In genomic region chr10:95677356-95678109, GRCm38 (mm10) we compare ENCODE assay signal across 8 mouse cellular contexts. TPM values are rescaled to one million over a fixed set of nuclear protein-coding genes. Genes with fewer than 3 reads are reported as not detected.
DNase-seq lines count a peak whose midpoint lies in the region; ATAC-seq and TF ChIP-seq lines count a peak whose summit lies in the region.

No protein-coding gene starts in this region.

- H3K4me1 ChIP-seq in kidney, embryonic 14.5 days (ENCODE audit: control insufficient read depth, insufficient read depth, low read length): peaks cover 8% of the 10 kb centered on the region; the same call in 1 of the 2 replicates
- no peaks in the 10 kb centered on the region; the same call in none of the 2 replicates for H3K4me1 ChIP-seq in midbrain, postnatal 0 days (ENCODE audit: insufficient read depth, low read length)

- peak overlapping the region; percentile 12; the same call in 1 of the 2 replicates for H3K27ac ChIP-seq in kidney, embryonic 14.5 days (ENCODE audit: low read depth, low read length)
- no peak overlapping the region for H3K27ac ChIP-seq in midbrain, postnatal 0 days (ENCODE audit: low read depth, low read length)

- 31% methylated on average over 22 of the region's 22 CpGs for WGBS in kidney, embryonic 14.5 days
- 69% methylated on average over 22 of the region's 22 CpGs for WGBS in midbrain, postnatal 0 days

- ATAC-seq in kidney, embryonic 14.5 days (ENCODE audit: low FRiP score, low TSS enrichment): peak; percentile 80; the same call in 1 of the 2 replicates
- ATAC-seq in midbrain, postnatal 0 days (ENCODE audit: low FRiP score): no peak

- H3K27me3 ChIP-seq in kidney, embryonic 14.5 days (ENCODE audit: control insufficient read depth, insufficient read depth, low read length): no peaks in the 10 kb centered on the region
- H3K27me3 ChIP-seq in midbrain, postnatal 0 days (ENCODE audit: insufficient read depth, low read length): no peaks in the 10 kb centered on the region

- H3K4me2 ChIP-seq in kidney, embryonic 14.5 days (replicated peaks; ENCODE audit: low read depth, low read length): peak overlapping the region; percentile 33
- no peak overlapping the region for H3K4me2 ChIP-seq in midbrain, postnatal 0 days (ENCODE audit: low read depth, low read length, poor library complexity, severe bottlenecking)

- H3K36me3 ChIP-seq in kidney, embryonic 14.5 days (ENCODE audit: control insufficient read depth, insufficient read depth, low read length): no peaks in the 10 kb centered on the region
- H3K36me3 ChIP-seq in midbrain, postnatal 0 days (ENCODE audit: insufficient read depth, low read length): no peaks in the 10 kb centered on the region

- H3K9ac ChIP-seq in kidney, embryonic 14.5 days (ENCODE audit: low read depth, low read length): no peak overlapping the region
- H3K9ac ChIP-seq in midbrain, postnatal 0 days (replicated peaks; ENCODE audit: low read length, poor library complexity, severe bottlenecking): no peak overlapping the region

- H3K9me3 ChIP-seq in kidney, embryonic 14.5 days (ENCODE audit: control insufficient read depth, low read length): no peaks in the 10 kb centered on the region
- H3K9me3 ChIP-seq in midbrain, postnatal 0 days (ENCODE audit: low read length): no peaks in the 10 kb centered on the region

- DNase-seq in right cerebral cortex, postnatal 10 days (ENCODE audit: low spot score in 2 of 2): peak; percentile 53 to 61
- no peak for DNase-seq in right cerebral cortex, postnatal 4 days
- peak; percentile 14 for DNase-seq in c-Kit-positive CD71-positive TER-119-positive erythroid progenitor cells, embryonic 14.5 days (ENCODE audit: low spot score)
- DNase-seq in heart, adult 8-10 months (ENCODE audit: low spot score): peak; percentile 92
- DNase-seq in lung, adult 18-20 months: peak; percentile 51 to 62
- DNase-seq in spleen, adult 12 weeks (ENCODE audit: low spot score): peak; percentile 33
- no peak for DNase-seq in midbrain, postnatal 0 days (ENCODE audit: low spot score)

- peak overlapping the region; percentile 5; the same call in 1 of the 2 replicates for H3K4me3 ChIP-seq in kidney, embryonic 14.5 days (ENCODE audit: low read length)
- no peak overlapping the region for H3K4me3 ChIP-seq in midbrain, postnatal 0 days (ENCODE audit: low read depth, low read length)

- TF ChIP-seq CTCF in midbrain, postnatal 0 days (IDR thresholded peaks at IDR 0.05): no peak

RNA-seq across cellular contexts. Expression of gene Anapc15-ps, which starts 4.3 kb away (rescaled TPM):
- not detected for total RNA-seq in heart, adult 8-10 months (2022)
- polyA plus RNA-seq in kidney, embryonic 14.5 days (2014; fragmentation: Nextera tagmentation; extraction: Ambion mirVana): 0.59 TPM in 1 of 2 replicates, not detected in the other
- not detected in 2 replicates for total RNA-seq in midbrain, postnatal 0 days (2014; rRNA removed)
- not detected in 2 replicates for polyA plus RNA-seq in midbrain, postnatal 0 days (2015; fragmentation: Nextera tagmentation; extraction: Ambion mirVana)

Comparison
In these comparisons a context has a peak if more than half of its experiments do, and no peak if none do; other contexts are left out.
1. DNase-seq: peak in right cerebral cortex, postnatal 10 days (2 of 2), c-Kit-positive CD71-positive TER-119-positive erythroid progenitor cells, embryonic 14.5 days (single experiment), heart, adult 8-10 months (single experiment), lung, adult 18-20 months (2 of 2) and spleen, adult 12 weeks (single experiment); none in right cerebral cortex, postnatal 4 days (single experiment) and midbrain, postnatal 0 days (single experiment).